Mouse (Mus musculus): ENCODE data around the gene Banf1.
A peak's percentile ranks its signal among the peaks of the same experiment; 100 is the strongest.
"Not testable (repeated sequence)": the region's sequence is repeated elsewhere in the genome, so short reads cannot be mapped to it uniquely, and the experiment has no call there.

The Banf1 gene

DNA sequence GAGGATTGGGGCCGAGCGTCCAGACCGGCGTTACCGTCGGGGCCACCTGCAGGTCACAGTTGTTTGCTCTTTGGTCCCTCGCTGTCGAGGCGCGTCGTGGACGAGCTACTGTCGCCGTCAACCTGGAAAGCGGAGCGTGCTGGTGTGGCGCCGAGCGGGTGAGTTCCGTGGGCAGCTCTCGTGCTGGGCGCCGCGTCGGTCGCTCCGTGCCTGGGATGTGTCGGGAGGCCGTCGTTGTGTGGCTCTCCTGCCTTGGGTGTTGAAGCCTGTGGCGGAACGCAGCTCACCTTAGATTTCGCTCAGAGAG, at the start of gene Banf1:
Gene Banf1, minus strand, starts transcription at position 116 of the 307 bp plus-strand sequence.
- no peak for DNase-seq (ENCODE audit: inconsistent ontology term)

DNA sequence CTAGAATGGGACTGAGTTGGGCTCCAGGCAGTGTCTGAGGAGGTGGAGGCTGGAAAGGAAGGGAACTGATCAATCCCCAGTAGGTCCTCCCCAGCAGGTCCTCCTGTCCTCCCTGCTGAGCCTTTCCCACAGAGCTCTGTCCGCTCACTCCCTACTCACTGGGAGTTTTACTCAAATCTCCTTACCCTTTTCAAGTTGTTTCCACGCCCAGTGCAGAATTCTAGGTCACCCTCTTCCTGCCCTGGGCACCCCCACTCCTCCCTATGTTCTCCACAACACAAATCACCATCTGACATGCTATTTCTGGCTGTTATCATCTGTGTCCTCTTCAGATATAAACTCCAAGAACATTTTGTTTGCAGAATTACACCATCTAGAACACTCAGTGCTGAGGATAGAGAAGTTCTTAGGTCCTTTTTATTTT, 47.6 kb upstream of the Banf1 start:
- DNase-seq (ENCODE audit: inconsistent ontology term) = no peak

DNA sequence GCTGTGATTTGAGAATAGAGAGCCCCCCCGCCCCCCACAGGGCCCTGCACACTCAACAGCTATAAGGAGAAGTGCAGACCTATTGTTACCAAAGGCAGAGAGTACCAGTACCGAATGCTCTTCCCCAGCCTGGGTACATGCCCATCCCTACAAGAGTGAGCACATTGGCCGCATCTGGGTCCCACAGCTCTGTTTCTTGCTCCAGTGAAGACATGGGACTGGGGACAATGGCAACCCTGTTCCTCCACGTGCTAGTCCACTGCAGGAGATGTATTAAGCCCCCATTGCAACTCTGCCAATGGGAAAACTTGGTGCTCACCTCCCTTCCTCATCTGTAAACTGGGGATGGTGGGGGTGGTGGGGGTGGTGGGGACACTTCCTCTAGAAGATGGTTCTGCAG, 46.9 kb upstream of the Banf1 start:
- DNase-seq (ENCODE audit: inconsistent ontology term) = no peak

DNA sequence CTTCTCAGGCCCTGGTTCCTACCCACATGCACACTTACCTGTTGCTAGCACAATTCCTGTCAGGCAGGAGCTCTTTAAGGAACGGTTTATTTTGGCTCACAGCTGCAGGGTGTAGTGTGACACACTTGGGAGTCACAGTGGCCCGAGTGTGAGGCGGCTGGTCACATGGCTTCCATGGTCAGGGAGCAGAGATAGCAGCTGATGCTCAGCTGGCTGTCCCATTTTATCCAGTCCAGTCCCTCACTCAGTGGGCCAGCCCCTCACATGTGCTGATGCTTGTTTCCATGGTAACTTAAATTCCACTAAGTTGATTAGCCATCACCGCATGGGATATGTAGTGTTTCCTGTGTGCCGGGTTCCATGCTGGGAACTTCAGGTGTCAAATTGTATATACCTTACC, 45.0 kb upstream of the Banf1 start:
- no peak for DNase-seq (ENCODE audit: inconsistent ontology term)

DNA sequence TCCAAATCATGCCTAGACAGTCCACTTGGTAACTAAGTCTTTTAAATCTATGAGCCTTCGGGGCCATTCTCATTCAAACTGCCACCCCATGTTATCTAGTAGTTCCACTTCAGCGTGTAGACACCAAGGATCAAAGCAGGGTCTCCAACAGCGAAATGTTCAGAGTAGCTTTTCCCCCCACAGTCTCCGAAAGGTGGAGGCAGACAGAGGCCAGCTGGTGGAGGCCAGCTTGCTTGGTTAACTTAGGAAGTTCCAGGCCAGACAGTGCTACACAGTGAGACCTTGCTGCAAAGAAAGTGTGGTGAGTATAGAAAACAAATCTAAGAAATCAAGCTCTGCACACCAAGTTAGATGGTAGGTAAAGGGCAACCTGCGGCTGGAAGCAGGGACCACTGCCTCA, 43.7 kb upstream of the Banf1 start:
- DNase-seq (ENCODE audit: inconsistent ontology term) = no peak

DNA sequence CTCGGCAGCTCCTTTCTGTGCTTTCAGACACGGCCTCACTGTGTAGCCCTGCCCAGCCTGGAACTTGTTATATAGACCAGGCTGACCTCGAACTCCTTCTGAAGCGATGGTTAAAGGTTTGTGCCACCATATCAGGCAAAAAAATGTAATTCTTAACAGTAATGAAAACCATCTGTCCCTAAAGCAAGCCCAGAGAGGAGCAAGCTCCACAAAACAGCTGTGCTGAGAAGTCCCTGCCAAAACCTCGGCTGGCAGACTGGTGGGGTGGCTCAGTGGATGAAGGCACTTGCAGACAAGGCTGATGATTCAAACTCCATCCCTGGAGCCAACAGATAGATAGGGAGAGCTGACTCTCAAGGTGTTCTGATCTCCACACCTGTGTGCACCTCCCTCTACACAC, 42.1 kb upstream of the Banf1 start:
- DNase-seq (ENCODE audit: inconsistent ontology term) = no peak

DNA sequence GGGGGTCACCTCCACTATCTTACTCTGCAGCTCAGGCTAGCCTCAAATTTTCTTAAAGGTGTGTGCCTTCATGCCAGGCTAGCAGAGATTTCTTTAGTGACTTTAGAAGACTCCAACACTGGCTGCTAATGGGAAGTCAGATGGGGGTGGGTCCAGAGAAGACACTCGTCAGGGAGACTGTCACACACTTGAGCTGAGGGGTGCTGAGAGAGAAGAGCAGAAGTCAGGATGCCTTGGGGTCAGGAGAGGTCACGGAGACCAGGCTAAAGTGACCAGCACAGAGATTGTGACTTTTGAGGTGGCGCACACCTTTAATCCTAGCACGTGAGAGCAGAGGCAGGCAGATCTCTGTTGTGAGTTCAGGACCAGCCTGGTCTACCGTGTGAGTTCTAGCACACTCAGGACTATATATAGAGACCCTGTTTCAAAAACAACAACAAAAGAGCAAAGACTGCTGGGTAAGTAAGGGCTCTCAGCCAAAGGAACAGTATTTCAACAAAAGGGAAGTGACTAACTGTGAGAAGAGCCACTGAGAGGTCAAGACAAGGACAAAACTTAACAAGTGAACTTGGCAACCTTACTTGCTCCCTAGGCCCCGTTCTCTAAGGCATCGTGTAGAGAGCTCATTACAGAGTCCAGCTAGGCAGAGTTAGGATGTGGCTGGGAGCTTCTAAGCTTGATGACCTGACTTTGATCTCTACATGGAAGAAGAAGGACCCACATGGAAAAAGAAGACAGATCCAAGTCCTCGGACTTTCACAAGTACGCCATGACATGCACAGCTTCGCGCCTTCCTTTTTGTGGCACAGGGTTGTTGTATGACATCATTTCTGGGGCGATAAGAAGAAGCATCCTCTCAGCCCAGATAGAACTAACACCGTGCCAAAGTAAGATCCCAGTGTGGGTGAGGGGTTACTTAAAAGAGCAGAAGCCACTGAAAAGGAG, 41.4 kb upstream of the Banf1 start:
- DNase-seq (ENCODE audit: inconsistent ontology term) = no peak

DNA sequence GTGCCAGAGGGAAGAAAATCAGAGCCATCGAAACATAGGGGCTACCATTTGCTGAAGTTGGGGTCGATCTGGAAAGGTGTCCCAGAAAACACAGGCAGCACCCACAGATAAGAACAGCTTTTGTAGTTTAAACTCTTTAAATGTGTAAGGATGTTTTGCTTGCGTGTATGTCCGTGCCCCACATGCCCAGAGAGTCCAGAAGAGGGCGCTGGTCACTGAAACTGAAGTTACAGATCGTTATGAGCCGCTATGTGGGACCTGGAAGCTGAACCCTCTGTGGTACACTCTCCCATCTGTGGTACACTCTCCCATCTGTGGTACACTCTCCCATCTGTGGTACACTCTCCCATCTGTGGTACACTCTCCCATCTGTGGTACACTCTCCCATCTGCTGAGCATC, 40.2 kb upstream of the Banf1 start:
- peak; percentile 64 for DNase-seq (ENCODE audit: inconsistent ontology term)

DNA sequence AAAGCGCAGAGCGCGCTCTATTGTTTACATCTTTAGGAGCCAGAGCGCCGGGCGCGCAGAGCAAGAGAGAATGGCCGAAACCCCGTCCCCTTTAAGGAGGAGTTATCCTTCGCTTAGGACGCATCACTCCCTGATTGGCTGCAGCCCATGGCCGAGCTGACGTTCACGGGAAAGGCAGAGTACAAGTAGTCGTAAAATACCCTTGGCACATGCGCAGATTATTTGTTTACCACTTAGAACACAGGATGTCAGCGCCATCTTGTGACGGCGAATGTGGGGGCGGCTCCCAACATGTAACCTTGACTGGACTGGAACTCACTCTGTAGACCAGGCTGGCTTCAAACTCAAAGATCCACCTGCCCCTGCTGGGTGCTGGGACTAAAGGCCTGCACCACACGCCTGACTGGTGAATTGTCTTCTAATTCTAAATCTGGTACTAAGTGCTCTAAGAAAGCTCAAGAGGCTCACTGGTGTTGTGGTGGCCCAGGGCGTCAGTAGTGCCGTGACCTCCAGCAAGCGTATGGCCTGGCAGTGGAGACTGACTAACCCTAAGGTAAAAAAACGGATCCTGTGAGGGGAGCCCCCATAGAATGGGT, 39.7 kb upstream of the Banf1 start:
- peak; percentile 73 for DNase-seq (ENCODE audit: inconsistent ontology term)

DNA sequence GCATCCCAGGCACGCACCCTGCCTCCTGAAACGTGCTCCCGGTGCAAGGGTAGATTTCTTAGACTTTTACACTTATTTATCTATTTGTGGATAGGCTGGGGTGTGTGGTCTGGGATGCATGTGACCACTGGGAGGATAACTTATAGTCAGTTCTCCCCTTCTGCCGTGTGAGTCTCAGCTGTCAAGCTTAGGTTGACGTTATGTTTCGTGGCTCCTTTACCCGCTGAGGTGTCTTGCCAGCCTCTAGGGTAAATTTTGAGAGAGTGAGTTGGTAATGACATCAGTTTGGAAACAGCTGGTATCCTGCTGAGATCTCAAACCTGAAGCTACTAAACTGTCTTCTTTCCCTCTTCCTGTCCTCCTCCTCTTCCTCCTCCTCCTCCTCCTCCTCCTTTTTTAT, 39.0 kb upstream of the Banf1 start:
- DNase-seq (ENCODE audit: inconsistent ontology term) = no peak

DNA sequence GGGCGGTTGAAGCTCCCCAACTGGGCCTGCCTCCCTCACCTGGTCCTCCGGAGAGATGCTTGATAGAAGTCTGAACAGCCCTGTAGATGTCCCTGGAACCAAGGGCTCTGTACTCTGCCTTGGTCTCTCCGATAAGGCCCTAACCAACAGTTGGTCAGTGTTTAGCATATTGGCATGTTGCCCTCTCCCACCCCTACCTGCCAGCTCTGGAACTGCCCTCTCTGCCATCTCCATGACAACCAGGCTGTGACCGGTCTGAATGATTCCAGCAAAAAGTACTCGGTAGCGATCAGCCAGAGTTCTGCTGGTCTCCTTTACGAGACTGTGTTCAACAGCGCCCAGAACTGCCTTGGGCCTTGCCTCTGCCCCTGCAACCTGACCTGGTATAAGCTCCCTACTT, 35.3 kb upstream of the Banf1 start, which contains the start of gene Tsga10ip:
Gene Tsga10ip, minus strand, starts transcription at position 234 of the 400 bp plus-strand sequence.
- no peak for DNase-seq (ENCODE audit: inconsistent ontology term)

DNA sequence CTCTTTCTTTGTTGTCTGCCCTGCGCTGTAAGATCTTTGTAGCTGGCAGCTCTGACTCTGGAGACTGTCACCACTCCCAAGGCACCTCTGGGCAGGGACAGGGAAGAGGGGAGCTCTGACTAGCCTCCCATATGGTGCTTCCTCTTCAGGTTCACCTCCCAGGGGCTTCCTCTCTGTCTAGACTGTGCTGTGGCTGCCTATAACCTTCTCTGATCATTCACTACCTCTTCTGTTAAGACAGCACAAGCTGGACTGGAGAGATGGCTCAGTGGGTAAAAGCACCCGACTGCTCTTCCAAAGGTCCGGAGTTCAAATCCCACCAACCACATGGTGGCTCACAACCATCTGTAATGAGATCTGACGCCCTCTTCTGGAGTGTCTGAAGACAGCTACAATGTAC, 34.1 kb upstream of the Banf1 start:
- not testable (repeated sequence) for DNase-seq (ENCODE audit: inconsistent ontology term)

DNA sequence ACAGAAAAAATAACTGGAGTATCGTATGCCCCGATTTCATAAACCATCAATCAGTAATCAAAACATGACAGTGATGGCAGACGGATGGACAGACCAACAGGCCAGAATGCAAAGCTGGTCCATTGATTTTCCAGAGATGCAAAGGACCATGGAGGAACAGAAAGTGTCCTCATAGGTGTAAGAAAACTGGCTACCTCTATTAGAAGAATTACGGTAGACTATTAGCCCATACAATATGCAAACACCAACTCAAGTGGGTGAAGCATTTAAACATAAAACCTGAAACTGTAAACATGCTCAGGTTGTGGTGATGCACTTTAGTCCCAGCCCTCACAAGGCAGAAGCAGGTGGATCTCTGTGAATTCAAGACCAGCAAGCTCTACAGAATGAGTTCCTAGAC, 28.4 kb upstream of the Banf1 start:
- no peak for DNase-seq (ENCODE audit: inconsistent ontology term)

DNA sequence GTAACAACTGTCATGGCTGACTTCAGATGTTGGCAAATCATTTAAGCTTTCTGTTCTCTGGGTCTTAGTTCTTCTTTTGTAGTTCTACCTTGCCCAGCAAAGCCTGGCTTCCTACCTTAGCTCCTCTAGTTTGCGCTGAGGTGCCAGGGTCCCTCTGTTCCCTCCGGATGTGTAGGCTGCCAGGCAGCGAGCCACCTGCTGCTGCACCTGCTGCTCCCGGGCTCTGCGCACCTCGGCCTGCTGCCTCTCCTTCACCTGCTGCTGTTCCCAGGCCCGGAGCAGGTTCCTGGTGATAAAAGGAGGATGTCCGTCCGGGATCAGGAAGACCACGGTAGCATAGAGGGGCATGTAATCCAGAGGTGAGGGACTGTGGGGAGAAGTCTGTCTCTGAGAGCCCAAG, 27.2 kb upstream of the Banf1 start:
- no peak for DNase-seq (ENCODE audit: inconsistent ontology term)

DNA sequence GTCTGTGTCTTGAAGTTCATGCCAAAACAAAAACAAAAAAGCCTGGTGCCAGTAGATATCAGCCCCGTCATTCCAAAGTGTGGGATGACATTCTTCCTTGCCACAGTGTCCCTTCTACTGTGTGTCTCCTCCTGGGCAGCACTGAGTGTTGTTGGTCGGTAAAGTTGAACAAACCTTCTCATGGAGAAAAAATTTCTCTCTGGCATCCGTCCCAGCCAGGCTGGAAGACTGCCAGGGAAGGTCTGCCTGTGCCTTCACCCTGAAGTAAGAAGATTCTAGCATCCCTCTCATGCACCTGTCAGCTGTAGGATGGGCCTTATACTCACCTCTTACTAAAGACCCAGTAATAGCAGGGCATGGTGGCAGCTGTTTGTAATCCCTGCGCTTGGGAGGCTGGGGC, 25.9 kb upstream of the Banf1 start:
- DNase-seq (ENCODE audit: inconsistent ontology term) = peak; percentile 94

DNA sequence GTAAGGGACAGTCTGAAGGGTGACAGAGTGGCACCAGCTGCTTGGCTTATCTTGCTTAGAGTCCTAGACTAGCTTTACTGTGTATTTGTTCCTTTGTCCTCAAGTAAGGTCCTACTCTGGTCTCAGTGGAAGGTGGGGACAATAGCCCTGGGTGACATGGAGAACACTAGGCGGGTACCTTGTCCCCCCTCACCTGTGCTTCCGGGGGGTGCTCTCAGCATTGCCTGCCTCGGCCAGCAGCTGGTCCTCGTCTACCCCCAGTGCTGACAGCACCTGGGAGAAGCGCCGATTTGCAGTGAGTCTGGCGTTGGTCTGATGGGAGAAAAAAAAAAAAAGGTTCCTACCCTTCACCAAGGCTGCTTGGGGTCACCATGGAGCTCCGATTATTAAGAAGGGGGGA, 23.4 kb upstream of the Banf1 start:
- DNase-seq (ENCODE audit: inconsistent ontology term) = no peak

DNA sequence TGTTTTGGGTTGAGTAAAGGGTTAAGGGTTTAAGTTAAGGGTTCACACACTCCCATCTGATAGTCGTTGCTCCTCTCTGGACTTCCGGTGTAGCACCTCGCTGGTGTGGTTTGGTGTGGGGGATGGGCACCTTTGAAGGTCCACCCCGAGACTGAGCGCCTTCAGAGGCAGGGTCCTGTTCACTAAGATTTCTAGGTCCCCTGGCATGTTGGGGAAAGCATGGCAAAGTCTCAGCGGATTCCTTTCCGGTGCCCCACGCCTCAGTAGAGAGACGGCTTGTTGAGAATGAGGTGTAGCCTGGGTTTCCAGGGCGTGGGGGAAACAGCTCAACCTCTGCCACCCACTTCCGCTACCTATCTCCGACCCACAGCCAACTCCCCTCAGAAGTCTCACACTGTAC, 22.7 kb upstream of the Banf1 start:
- no peak for DNase-seq (ENCODE audit: inconsistent ontology term)

DNA sequence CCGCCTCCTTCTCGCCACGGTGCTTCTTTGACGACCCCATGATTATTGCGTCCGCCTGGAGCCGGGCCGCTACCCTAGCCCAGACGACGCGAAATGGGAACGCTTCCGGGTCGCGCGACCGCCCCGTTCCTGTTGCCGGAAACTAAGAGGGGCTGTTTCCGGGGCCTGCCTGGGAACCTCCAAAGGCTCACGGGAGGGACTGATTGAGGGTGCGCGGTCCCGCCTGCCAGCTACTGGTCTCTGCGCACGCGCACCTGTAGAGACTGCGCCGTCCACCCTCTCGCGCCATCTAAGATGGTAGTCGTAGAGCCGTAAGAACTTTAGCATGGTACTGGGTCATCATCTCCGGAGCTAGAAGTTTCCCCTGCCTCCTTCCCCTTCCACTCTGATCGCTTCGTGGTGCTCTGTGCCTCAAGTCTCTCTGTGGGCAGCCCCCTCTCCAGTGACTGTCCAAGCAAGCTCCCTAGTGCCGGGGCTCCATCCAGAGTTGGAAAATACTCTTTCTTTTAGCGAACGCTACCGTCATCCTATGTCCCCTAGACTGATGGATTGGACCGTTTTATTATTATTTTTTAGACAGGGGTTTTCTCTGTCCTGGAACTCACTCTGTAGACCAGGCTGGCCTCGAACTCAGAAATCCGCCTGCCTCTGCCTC, 21.7 kb upstream of the Banf1 start, which contains the start of gene Sart1:
Gene Sart1, minus strand, starts transcription at position 116 of the 655 bp plus-strand sequence.
- DNase-seq (ENCODE audit: inconsistent ontology term) = peak; percentile 95

DNA sequence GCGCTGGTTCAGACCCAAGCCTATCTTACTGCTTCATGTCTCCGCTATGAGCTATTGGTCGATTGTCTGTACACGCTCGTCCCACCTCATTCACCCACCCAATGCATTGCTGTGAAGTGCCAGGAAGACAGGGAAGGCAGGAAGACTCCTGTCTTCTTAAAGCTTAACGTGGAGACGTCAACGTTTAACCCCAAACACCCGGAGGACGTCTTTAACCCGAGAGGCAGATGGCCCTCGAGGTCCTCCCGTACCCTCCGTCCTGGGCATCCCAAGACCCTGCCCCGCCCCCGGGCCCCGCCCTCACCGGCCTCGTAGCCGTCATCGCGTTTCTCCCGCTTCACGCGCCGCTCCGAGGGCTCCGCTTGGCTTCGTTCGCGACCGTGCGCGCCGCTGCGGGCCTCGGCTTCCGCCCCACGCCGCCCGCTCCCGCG, 21.1 kb upstream of the Banf1 start:
- DNase-seq (ENCODE audit: inconsistent ontology term) = peak; percentile 64

DNA sequence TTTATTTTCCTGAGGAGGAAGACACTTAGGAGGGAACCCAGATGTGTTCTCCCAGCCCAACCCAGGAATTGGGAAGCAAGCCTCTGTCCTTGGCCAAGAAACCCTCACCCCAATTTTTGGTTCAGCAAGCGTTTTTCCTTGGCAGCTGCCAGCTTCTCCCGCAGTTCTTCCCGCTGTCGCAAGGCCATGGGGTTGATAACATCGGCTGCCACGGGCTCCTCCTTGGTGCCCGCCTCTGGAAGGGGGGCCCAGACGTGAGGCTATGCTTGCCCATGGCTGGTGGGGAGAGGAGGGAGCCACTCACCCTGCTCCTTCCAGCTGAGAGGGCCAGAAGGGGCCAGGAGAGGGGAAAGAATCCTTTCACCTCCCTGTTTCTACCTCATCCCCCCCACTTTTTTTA, 17.7 kb upstream of the Banf1 start:
- DNase-seq (ENCODE audit: inconsistent ontology term) = no peak

DNA sequence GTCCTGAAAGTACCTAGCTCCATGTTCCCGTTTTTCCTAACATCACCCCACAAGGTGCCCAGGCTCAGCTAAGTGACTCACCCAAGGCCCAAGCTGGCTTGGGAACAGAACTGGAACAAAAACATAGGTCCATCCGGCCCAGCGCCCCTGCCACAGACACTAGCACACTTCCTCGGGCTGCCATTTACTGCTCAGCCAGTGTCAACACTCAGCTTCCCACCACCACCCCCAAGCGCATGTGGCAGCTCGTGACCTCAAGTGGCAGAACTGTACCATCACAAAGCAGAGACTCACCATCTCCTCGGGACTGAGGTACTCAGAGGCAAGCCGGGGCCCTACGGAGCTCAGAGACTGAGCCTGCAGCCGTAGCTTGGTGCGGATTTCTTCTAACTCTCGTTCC, 16.4 kb upstream of the Banf1 start:
- DNase-seq (ENCODE audit: inconsistent ontology term) = no peak

DNA sequence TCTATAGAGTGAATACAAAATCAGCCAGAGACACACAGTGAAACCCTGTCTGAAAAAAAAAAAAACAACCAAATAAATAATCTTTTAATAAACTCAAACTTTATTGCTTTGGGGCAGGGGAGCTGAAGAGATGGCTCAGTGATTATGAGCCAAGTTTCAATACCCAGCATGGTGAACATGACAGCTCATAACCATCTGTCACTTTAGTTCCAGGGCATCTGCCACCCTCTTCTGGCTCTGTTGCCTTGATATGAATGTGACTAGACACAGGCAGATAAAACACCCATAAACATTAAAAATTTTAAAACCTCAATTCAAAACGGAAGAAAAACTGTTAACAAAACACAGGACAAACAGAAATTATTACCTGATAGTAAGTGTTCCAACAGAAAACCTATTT, 10.5 kb upstream of the Banf1 start:
- no peak for DNase-seq (ENCODE audit: inconsistent ontology term)

DNA sequence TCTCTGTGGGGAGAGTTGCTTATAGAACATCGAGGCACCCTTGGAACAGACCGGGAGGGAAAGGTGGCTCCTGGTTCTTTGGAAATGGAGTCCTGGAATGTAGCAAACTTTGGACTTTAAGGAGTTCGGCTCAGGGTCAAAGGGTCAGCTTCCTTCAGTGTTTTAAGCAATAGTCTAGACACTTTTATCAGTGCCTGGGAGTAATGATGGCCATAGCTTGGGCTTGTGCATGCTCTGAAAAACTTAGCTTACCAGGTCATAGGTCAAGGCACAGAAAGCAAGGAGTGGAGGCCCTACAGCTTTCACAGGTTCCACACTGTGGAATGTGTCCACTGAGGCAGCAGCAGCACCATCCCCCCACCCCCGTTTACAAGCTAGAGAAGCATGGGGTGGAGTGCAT, 7.8 kb upstream of the Banf1 start:
- no peak for DNase-seq (ENCODE audit: inconsistent ontology term)
